Mouse (Mus musculus) liver, embryonic 11.5 days (tissue): ENCODE results near the gene Wdr89. TPM values are rescaled to one million over a fixed set of nuclear protein-coding genes. Genes with fewer than 3 reads are reported as not detected.
"Not testable (repeated sequence)": the region's sequence is repeated elsewhere in the genome, so short reads cannot be mapped to it uniquely, and the experiment has no call there.

Experiments
- ATAC-seq: fragments of 200-750 bp; cut with Nextera tagmentation; replicated peaks from 2 replicates; pipeline ENCODE4 v1.8.0; 2017; ENCODE audit warnings: moderate number of reproducible peaks, mild to moderate bottlenecking, moderate TSS enrichment, moderate library complexity; ENCODE audit not compliant: low FRiP score
- DNase-seq: peaks from one replicate; pipeline ENCODE4 v3.0.0-alpha.2; 2017; ENCODE audit warnings: low spot score
- H3K27ac ChIP-seq: fragments of 300-500 bp; sonication (generic); 2 replicates; pipeline ENCODE4 v1.5.1; 2014; ENCODE audit warnings: mild to moderate bottlenecking, low read depth, low read length, control low read depth
- H3K27me3 ChIP-seq: fragments of 300-500 bp; sonication (generic); replicated peaks from 2 replicates; pipeline ENCODE4 v1.6.1; 2014; ENCODE audit warnings: low read length, mixed read lengths; ENCODE audit not compliant: control insufficient read depth, insufficient read depth
- H3K36me3 ChIP-seq: fragments of 300-500 bp; sonication (generic); 2 replicates; pipeline ENCODE4 v1.6.1; 2014; ENCODE audit warnings: mild to moderate bottlenecking, low read length, moderate library complexity, mixed read lengths; ENCODE audit not compliant: control insufficient read depth, insufficient read depth
- H3K4me1 ChIP-seq: fragments of 300-500 bp; sonication (generic); replicated peaks from 2 replicates; pipeline ENCODE4 v1.6.1; 2014; ENCODE audit warnings: low read length, mixed read lengths; ENCODE audit not compliant: control insufficient read depth, insufficient read depth
- H3K4me2 ChIP-seq: fragments of 300-500 bp; sonication (generic); 2 replicates; pipeline ENCODE4 v1.6.1; 2014; ENCODE audit warnings: mild to moderate bottlenecking, control low read depth, moderate library complexity
- H3K4me3 ChIP-seq: fragments of 300-500 bp; sonication (generic); 2 replicates; pipeline ENCODE4 v1.5.1; 2014; ENCODE audit warnings: low read depth, low read length, control low read depth
- H3K9ac ChIP-seq: fragments of 300-500 bp; sonication (generic); 2 replicates; pipeline ENCODE4 v1.6.1; 2014; ENCODE audit warnings: low read depth, low read length, control low read depth
- H3K9me3 ChIP-seq: fragments of 300-500 bp; sonication (generic); 2 replicates; pipeline ENCODE4 v1.6.1; 2016; ENCODE audit warnings: low read length, inconsistent platforms, mixed read lengths; ENCODE audit not compliant: control insufficient read depth
- WGBS: fragments of 180-500 bp; shearing (Covaris S2); extraction: QIAGEN DNeasy Blood & Tissue Kit; methylation state at CpG from one replicate; pipeline ENCODE4 v1.1.7; 2014; 5-methylcytosine and 5-hydroxymethylcytosine counted together
- polyA plus RNA-seq: library from polyadenylated mRNA; unstranded; fragments of >200 nt; fragmentation: Nextera tagmentation; extraction: Ambion mirVana; gene quantifications from 2 replicates; pipeline ENCODE4 v1.2.1, GENCODE M21; 2014

The Wdr89 gene
- polyA plus RNA-seq, 1 experiment from 2014 or later: 16.5 TPM

DNA sequence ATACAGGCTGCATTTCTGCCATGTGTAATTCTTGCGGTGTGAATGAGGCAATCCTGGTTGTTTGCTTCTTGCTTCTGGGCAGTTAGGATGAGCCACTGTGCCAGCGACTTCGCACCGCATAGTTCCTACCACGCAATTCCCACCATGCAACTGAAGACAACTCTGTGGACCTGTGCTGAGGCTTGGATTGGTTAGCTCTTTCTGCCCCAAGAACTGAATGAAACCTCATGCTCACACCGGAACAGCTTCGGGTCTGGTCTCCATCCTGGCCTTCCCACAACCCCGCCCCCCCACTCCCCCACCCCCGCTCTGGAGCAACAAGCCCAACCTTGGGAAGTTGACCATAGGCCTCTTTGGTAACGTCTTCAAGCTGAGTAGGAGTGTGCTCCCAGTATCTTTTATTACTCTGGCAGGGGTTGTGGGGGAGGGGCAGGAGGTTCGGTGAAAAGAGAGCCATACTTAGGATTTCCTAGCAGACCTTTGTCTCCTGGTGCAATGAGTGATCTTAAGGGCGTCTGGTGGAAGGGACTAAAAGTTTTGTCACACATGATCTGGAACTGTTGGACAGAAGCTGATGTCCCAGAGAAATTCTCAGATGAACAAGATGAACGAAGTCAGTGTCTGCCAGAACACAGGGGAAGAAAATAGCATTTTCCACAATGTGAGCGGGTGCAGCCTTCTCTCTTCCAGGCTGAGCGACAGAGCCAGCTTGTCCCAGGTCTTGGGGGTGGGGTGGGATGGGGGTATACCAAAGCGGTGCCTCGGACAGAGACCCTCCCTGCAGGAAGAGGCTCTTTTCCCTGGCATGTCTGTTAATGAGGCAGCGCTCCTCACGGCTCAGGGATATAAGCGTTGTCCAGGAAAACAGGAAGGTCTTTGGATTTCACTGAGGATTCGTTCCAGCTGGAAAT lies 32.1 kb upstream of the Wdr89 start:
- ATAC-seq (peak; percentile 26; the same call in 1 of the 2 replicates), DNase-seq (no peak)
- Histone ChIP-seq H3K4me2 (peak overlapping the region; percentile 38), H3K9ac (0 out of 2 replicates have a peak overlapping the region, but pooled peaks have one; percentile 30), H3K4me1 (0 out of 2 replicates have a peak, but pooled peaks cover 2% of the 10 kb centered on the region), H3K4me3 (peak overlapping the region; percentile 20; the same call in 1 of the 2 replicates), H3K9me3 (no peaks in the 10 kb centered on the region), H3K27me3 (no peaks in the 10 kb centered on the region), H3K27ac (no peak overlapping the region), H3K36me3 (no peaks in the 10 kb centered on the region)
- 36% methylated on average over 21 of the region's 21 CpGs for WGBS

DNA sequence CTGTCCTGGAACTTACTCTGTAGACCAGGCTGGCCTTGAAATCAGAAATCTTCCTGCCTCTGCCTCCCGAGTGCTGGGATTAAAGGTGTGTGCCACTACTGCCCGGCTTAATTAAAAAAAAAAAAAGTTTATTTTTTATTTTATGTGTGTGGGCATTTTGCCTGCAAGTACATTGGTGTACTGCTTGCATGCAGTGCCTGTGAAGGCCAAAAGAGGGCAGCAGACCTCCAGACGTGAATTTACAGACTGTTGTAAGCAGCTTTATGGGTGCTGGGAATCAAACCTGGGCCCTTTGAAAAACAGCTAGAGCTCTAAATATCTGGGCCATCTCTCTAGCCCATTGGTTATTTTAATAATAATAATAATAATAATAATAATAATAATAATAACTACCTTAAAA lies 29.4 kb upstream of the Wdr89 start:
- ATAC-seq (no peak), DNase-seq (no peak)
- Histone ChIP-seq H3K9me3 (no peaks in the 10 kb centered on the region), H3K9ac (no peak overlapping the region), H3K4me1 (0 out of 2 replicates have a peak, but pooled peaks cover 2% of the 10 kb centered on the region), H3K36me3 (no peaks in the 10 kb centered on the region), H3K4me2 (no peak overlapping the region), H3K4me3 (no peak overlapping the region), H3K27me3 (no peaks in the 10 kb centered on the region), H3K27ac (no peak overlapping the region)
- WGBS: 83% methylated on average over 3 of the region's 3 CpGs

DNA sequence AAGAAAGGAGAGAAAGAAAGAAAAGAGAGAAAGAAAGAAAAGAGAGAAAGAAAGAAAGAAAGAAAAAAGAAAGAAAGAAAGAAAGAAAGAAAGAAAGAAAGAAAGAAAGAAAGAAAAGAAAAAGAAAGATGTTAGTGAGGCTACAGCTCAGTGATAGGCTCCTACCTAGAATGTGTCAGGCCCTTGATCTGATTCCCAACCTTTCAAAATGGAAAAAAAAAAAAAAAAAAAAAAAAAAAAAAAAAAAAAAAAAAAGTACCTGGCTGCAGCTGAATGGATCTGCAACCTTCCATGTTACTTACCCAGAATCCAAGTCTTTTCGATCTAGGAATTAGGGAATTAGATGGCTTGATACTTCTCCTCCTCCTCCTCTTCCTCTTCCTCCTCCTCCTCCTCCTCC lies 26.5 kb upstream of the Wdr89 start:
- not testable (repeated sequence) for H3K27me3 ChIP-seq, H3K4me3 ChIP-seq, H3K9ac ChIP-seq, H3K4me1 ChIP-seq, H3K4me2 ChIP-seq, H3K36me3 ChIP-seq, H3K27ac ChIP-seq, H3K9me3 ChIP-seq, ATAC-seq, DNase-seq
- WGBS: 76% methylated on average over 1 of the region's 1 CpGs

DNA sequence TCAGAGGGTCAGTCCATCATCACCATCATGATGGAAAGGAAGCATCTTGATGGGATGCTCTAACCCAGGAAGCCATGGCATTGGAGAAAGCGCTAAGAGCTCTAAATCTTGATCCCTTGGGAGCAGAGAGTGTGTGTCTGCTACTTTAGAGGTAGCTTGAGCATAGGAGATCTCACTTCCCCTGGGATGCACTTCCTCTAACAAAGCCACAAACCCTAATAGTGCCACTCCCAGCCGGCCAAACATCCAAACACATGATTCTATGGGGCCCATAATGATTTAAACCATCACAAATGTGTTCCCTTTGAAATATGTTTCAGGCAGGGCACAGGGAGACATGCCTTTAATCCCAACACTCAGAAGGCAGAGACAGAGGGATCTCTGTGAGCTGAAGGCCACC lies 19.7 kb upstream of the Wdr89 start:
- Histone ChIP-seq H3K4me1 (no peaks in the 10 kb centered on the region), H3K27ac (no peak overlapping the region), H3K9me3 (no peaks in the 10 kb centered on the region), H3K27me3 (no peaks in the 10 kb centered on the region), H3K9ac (no peak overlapping the region), H3K4me3 (no peak overlapping the region), H3K36me3 (no peaks in the 10 kb centered on the region), H3K4me2 (no peak overlapping the region)
- no peak for ATAC-seq
- DNase-seq: no peak
- WGBS: 79% methylated on average over 2 of the region's 2 CpGs

DNA sequence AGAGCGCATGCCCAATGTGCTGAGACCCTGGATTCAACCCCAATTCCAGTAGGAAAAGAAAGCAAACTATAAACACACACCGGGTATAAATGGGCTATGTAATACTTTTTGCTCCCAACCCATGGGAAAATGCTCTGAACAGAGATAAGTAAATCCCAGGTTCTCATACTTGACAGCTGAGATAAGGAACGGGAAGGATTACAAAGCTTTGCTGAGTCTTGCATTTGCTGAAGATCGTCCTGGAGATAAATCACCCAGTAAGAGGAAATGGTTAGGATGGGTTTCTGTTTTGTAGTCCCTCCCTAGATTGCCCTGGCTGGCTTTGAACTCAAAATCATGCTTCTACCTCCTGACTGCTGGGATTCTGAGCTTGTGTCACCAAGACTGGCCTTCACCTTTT lies 18.0 kb upstream of the Wdr89 start:
- H3K36me3 ChIP-seq: no peaks in the 10 kb centered on the region
- WGBS: 25% methylated on average over 4 of the region's 4 CpGs
- no peak for ATAC-seq
- H3K9ac ChIP-seq: no peak overlapping the region
- H3K27me3 ChIP-seq: no peaks in the 10 kb centered on the region
- no peak overlapping the region for H3K4me2 ChIP-seq
- no peak overlapping the region for H3K4me3 ChIP-seq
- no peak for DNase-seq
- H3K9me3 ChIP-seq: no peaks in the 10 kb centered on the region
- no peaks in the 10 kb centered on the region for H3K4me1 ChIP-seq
- H3K27ac ChIP-seq: no peak overlapping the region

DNA sequence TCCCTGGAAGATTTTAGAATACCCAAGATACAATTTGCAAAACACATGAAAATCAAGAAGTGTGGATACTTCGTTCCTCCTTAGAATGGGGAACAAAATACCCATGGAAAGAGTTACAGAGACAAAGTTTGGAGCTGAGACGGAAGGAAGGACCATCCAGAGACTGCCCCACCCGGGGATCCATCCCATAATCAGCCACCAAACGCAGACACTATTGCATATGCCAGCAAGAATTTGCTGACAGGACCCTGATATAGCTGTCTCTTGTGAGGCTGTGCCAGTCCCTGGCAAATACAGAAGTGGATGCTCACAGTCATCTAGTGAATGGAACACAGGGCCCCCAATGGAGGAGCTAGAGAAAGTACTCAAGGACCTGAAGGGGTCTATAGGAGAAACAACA lies 14.7 kb upstream of the Wdr89 start:
- WGBS: 75% methylated on average over 4 of the region's 4 CpGs
- not testable (repeated sequence) for H3K9me3 ChIP-seq, H3K4me1 ChIP-seq, H3K27ac ChIP-seq, ATAC-seq, H3K36me3 ChIP-seq, H3K4me3 ChIP-seq, H3K27me3 ChIP-seq, DNase-seq, H3K9ac ChIP-seq, H3K4me2 ChIP-seq

DNA sequence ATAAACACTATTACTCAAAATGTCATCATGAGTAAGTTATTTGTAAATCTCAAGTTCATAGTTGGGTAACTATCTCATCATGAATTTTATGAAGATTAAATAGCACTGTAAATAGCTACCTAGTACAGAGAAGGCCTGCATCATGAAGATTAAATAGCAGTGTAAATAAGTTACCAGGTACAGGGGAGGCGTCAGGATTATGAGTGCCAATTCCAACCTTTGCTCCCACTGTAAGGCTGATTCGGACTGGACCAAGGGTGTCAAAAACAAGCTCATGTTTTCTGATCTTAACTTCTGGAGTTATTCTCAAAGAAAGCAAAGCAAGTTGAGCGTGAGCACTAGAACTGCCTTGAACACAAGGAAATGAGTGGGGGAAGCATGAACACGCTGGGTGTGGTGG lies 14.3 kb upstream of the Wdr89 start:
- H3K27me3 ChIP-seq: no peaks in the 10 kb centered on the region
- H3K4me2 ChIP-seq: no peak overlapping the region
- H3K4me3 ChIP-seq: no peak overlapping the region
- 84% methylated on average over 4 of the region's 4 CpGs for WGBS
- DNase-seq: no peak
- H3K9ac ChIP-seq: no peak overlapping the region
- H3K36me3 ChIP-seq: no peaks in the 10 kb centered on the region
- no peaks in the 10 kb centered on the region for H3K4me1 ChIP-seq
- no peak overlapping the region for H3K27ac ChIP-seq
- no peaks in the 10 kb centered on the region for H3K9me3 ChIP-seq
- ATAC-seq: no peak

DNA sequence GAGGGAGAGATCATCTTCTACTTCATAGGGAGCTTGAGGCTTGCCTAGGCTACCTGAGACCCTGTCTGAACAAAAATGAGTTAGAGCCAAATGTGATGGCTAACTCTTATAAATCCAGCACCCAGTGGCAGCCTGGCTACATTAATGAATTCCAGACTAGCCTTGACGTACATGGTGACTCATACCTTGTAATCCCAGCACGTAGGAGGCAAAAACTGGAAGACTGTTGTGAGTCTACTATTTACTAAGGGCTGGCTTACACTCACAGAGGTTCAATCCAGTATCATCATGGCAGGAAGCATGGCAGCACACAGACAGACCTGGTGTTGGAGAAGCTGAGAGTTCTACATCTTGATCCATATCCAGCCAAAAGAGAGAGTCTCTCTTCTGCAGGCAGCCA lies 13.5 kb upstream of the Wdr89 start:
- ATAC-seq (no peak), DNase-seq (no peak)
- Histone ChIP-seq H3K27ac (no peak overlapping the region), H3K36me3 (no peaks in the 10 kb centered on the region), H3K4me1 (no peaks in the 10 kb centered on the region), H3K9ac (no peak overlapping the region), H3K27me3 (no peaks in the 10 kb centered on the region), H3K9me3 (no peaks in the 10 kb centered on the region), H3K4me3 (no peak overlapping the region), H3K4me2 (no peak overlapping the region)
- WGBS: 78% methylated on average over 2 of the region's 2 CpGs

DNA sequence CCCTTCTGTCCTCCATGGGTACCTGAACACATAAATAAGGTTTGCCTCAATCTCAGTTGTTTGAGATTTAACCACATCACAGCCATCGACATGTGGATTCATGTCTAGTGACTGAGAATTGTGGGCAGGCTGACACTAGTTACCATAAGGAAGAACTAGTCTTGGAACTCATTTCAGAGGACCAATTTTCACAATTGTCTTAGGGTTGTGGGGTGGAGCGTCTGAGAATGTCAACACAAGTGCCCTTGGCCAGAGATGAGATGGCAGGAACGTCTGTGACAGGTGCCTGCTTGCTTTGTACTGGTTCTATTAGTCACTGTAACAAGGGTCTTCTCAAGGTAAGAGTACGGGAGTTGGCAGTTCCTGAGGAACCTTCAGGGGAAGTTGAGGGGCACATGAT lies 11.8 kb upstream of the Wdr89 start:
- Histone ChIP-seq H3K4me2 (no peak overlapping the region), H3K27me3 (no peaks in the 10 kb centered on the region), H3K36me3 (no peaks in the 10 kb centered on the region), H3K9me3 (no peaks in the 10 kb centered on the region), H3K4me1 (no peaks in the 10 kb centered on the region), H3K4me3 (no peak overlapping the region), H3K27ac (no peak overlapping the region), H3K9ac (no peak overlapping the region)
- DNase-seq: no peak
- ATAC-seq: no peak
- 69% methylated on average over 4 of the region's 4 CpGs for WGBS
